Mouse (Mus musculus) heart, postnatal 0 days (tissue): ENCODE results near the gene Ccdc14. TPM values are rescaled to one million over a fixed set of nuclear protein-coding genes. Genes with fewer than 3 reads are reported as not detected.

ENCODE experiments used
- ATAC-seq: fragments of 200-750 bp; cut with Nextera tagmentation; 2 replicates; pipeline ENCODE4 v1.8.0; 2017; ENCODE audit warnings: low read depth, moderate number of reproducible peaks, moderate library complexity; ENCODE audit not compliant: insufficient read depth
- DNase-seq: peaks from one replicate; pipeline ENCODE4 v3.0.0-alpha.2; 2016; ENCODE audit warnings: low spot score
- H3K27ac ChIP-seq: fragments of 300-500 bp; sonication (generic); 2 replicates; pipeline ENCODE4 v1.5.1; 2014; ENCODE audit warnings: low read depth, mild to moderate bottlenecking
- H3K27me3 ChIP-seq: fragments of 300-500 bp; sonication (generic); 2 replicates; pipeline ENCODE4 v1.6.1; 2014; ENCODE audit warnings: low read length, mixed read lengths; ENCODE audit not compliant: control insufficient read depth, insufficient read depth
- H3K36me3 ChIP-seq: fragments of 300-500 bp; sonication (generic); replicated peaks from 2 replicates; pipeline ENCODE4 v1.6.1; 2014; ENCODE audit warnings: low read length, mixed read lengths; ENCODE audit not compliant: control insufficient read depth, insufficient read depth
- H3K4me1 ChIP-seq: fragments of 300-500 bp; sonication (generic); 2 replicates; pipeline ENCODE4 v1.6.1; 2014; ENCODE audit warnings: antibody characterized with exemption; ENCODE audit not compliant: control insufficient read depth, insufficient read depth
- H3K4me2 ChIP-seq: fragments of 300-500 bp; sonication (generic); 2 replicates; pipeline ENCODE4 v1.6.1; 2014; ENCODE audit warnings: low read depth, mild to moderate bottlenecking, low read length, moderate library complexity
- H3K4me3 ChIP-seq: fragments of 300-500 bp; sonication (generic); 2 replicates; pipeline ENCODE4 v1.5.1; 2014; ENCODE audit warnings: low read depth, low read length
- H3K9ac ChIP-seq: fragments of 300-500 bp; sonication (generic); replicated peaks from 2 replicates; pipeline ENCODE4 v1.6.1; 2014; ENCODE audit warnings: low read depth, low read length, mixed read lengths
- H3K9me3 ChIP-seq: fragments of 300-500 bp; sonication (generic); replicated peaks from 2 replicates; pipeline ENCODE4 v1.6.1; 2016; ENCODE audit warnings: low read length; ENCODE audit not compliant: control insufficient read depth
- CTCF ChIP-seq: IDR thresholded peaks from 2 replicates; pipeline ENCODE4 v1.5.1; 2016; ENCODE audit warnings: antibody characterized with exemption, control low read depth, low read depth
- EP300 ChIP-seq: IDR thresholded peaks from 2 replicates; pipeline ENCODE4 v1.6.1; 2016; ENCODE audit warnings: antibody characterized with exemption, low read depth
- WGBS: fragments of 180-500 bp; shearing (Covaris S2); extraction: QIAGEN DNeasy Blood & Tissue Kit; methylation state at CpG from one replicate; pipeline ENCODE4 v1.1.7; 2014; 5-methylcytosine and 5-hydroxymethylcytosine counted together
- polyA plus RNA-seq: library from polyadenylated mRNA; unstranded; fragments of >200 nt; fragmentation: Nextera tagmentation; extraction: Ambion mirVana; gene quantifications from 2 replicates; pipeline ENCODE4 v1.2.1, GENCODE M21; 2015
- total RNA-seq: library from RNA; depleted of rRNA; stranded (reverse); fragments of >200 nt; gene quantifications from 2 replicates; pipeline ENCODE4 v1.2.3, GENCODE M21; 2014; ENCODE audit warnings: low replicate concordance

Gene Ccdc14
- total and polyA plus RNA-seq, 2 experiments from 2014 or later = 2.8 to 3.7 TPM

- ATAC-seq (no peak), DNase-seq (no peak)
- Histone ChIP-seq H3K9me3 (no peaks in the 10 kb centered on the region), H3K9ac (no peak overlapping the region), H3K36me3 (no peaks in the 10 kb centered on the region), H3K27ac (no peak overlapping the region), H3K4me2 (no peak overlapping the region), H3K27me3 (0 out of 2 replicates have a peak, but pooled peaks cover 5% of the 10 kb centered on the region), H3K4me3 (no peak overlapping the region), H3K4me1 (peaks cover 21% of the 10 kb centered on the region)
- no peak for TF ChIP-seq CTCF
- TF ChIP-seq EP300 = no peak
- 71% methylated on average over 7 of the region's 7 CpGs for WGBS
Measured at GRCm38 (mm10) chr16:34671966-34672365, 18.4 kb upstream of the Ccdc14 start.

DNA sequence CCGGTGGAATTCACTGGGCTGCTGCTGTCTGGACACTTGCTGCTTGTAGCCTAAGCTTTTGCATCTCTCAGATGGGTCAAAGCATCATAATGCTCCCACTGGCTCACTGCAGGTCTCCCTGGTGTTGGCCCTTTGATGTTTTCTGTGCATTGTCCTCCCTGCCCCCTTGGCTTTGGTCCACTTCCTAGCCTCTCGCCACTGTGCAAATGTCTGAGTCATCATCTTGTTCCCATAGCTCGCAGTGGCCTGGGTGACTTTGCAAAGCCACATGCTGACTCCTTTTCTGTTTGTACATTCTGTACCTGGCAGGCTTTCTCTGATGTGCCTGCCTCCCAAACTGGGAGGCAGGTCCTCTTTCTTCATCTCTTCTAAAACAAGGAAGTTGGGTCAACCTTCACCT lies 17.6 kb upstream of the Ccdc14 start:
- Histone ChIP-seq H3K4me3 (no peak overlapping the region), H3K9ac (no peak overlapping the region), H3K27me3 (0 out of 2 replicates have a peak, but pooled peaks cover under 1% of the 10 kb centered on the region), H3K4me1 (peaks cover 21% of the 10 kb centered on the region), H3K36me3 (no peaks in the 10 kb centered on the region), H3K27ac (no peak overlapping the region), H3K4me2 (no peak overlapping the region), H3K9me3 (no peaks in the 10 kb centered on the region)
- TF ChIP-seq EP300 (no peak), CTCF (no peak)
- DNase-seq = no peak
- 39% methylated on average over 3 of the region's 3 CpGs for WGBS
- no peak for ATAC-seq

DNA sequence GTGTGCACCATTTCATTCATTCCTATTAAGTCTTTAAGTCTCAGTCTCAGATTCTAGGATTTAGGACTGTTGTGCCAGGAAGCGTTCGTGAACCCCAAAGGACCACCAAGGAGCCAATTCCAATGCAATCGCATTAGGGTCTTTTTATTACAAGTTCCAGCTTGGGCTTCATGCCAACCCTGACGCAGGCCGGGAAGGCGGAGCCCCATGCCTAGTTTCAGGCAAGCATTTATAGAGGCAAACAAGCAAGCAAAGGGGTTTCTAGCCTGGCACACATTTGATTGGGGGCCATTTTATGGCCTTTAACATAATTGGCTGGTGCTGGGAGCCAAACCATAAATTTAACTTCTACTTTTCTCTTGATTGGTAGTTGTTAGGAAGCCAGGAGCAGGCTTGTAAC lies 16.1 kb upstream of the Ccdc14 start:
- 78% methylated on average over 6 of the region's 6 CpGs for WGBS
- TF ChIP-seq CTCF (no peak), EP300 (no peak)

GRCm38 (mm10) chr16:34681823-34682222 lies 8.6 kb upstream of the Ccdc14 start:
- DNase-seq (no peak), ATAC-seq (no peak)
- H3K4me3 ChIP-seq = no peak overlapping the region
- H3K27me3 ChIP-seq = no peaks in the 10 kb centered on the region
- H3K4me2 ChIP-seq = no peak overlapping the region
- H3K36me3 ChIP-seq = no peaks in the 10 kb centered on the region
- no peak for TF ChIP-seq EP300
- no peak for TF ChIP-seq CTCF
- no peak overlapping the region for H3K9ac ChIP-seq
- no peak overlapping the region for H3K27ac ChIP-seq
- no peaks in the 10 kb centered on the region for H3K9me3 ChIP-seq
- no peaks in the 10 kb centered on the region for H3K4me1 ChIP-seq

More for the DNA sequence above, 16.1 kb upstream of the Ccdc14 start:
- Histone ChIP-seq H3K9me3 (no peaks in the 10 kb centered on the region), H3K27ac (no peak overlapping the region), H3K9ac (no peak overlapping the region), H3K4me1 (peaks cover 21% of the 10 kb centered on the region), H3K36me3 (no peaks in the 10 kb centered on the region), H3K27me3 (no peaks in the 10 kb centered on the region), H3K4me3 (no peak overlapping the region), H3K4me2 (no peak overlapping the region)
- DNase-seq (no peak), ATAC-seq (no peak)

- DNase-seq (no peak), ATAC-seq (no peak)
- no peaks in the 10 kb centered on the region for H3K27me3 ChIP-seq
- H3K36me3 ChIP-seq = no peaks in the 10 kb centered on the region
- peak overlapping the region; percentile 62 for H3K4me3 ChIP-seq
- TF ChIP-seq EP300 (no peak), CTCF (no peak)
- H3K4me2 ChIP-seq = 0 out of 2 replicates have a peak overlapping the region, but pooled peaks have one; percentile 69
- no peak overlapping the region for H3K27ac ChIP-seq
- H3K9ac ChIP-seq = no peak overlapping the region
- peaks cover 6% of the 10 kb centered on the region for H3K4me1 ChIP-seq
- H3K9me3 ChIP-seq = no peaks in the 10 kb centered on the region
- 68% methylated on average over 3 of the region's 3 CpGs for WGBS
Measured at GRCm38 (mm10) chr16:34689879-34690278, 537 bp upstream of the Ccdc14 start.

DNA sequence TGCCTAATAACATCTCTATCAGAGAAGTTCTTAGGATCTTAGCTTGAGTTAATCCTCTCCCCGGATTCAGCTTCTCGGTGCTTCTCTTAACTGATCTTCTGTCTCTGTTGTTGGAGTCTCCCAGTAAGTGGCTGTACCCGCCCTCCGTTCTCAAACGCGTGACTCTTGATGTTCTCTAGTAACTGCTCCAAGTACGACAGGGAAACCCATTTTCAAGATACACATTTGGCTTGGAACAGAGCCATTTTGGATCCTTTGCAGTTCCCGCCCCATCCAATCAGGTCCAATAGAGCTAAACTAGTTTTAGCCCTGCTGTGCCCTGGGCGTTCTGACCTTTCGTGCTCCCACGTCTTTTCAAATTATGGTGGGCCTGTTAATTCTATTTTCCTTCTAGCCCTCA lies 740 bp downstream of the Ccdc14 start:
- H3K36me3 ChIP-seq = no peaks in the 10 kb centered on the region
- H3K4me2 ChIP-seq = peak overlapping the region; percentile 69
- H3K4me1 ChIP-seq = peaks cover 6% of the 10 kb centered on the region
- no peaks in the 10 kb centered on the region for H3K27me3 ChIP-seq
- peak overlapping the region; percentile 62 for H3K4me3 ChIP-seq
- no peak for DNase-seq
- no peak for TF ChIP-seq EP300
- TF ChIP-seq CTCF = no peak
- no peaks in the 10 kb centered on the region for H3K9me3 ChIP-seq
- H3K27ac ChIP-seq = peak overlapping the region; percentile 73
- H3K9ac ChIP-seq = peak overlapping the region; percentile 66
- WGBS = 13% methylated on average over 11 of the region's 11 CpGs
- no peak for ATAC-seq
